Mouse (Mus musculus) olfactory bulb, adult 2 months (tissue): ENCODE measurements around the gene Slc16a11. TPM values are rescaled to one million over a fixed set of nuclear protein-coding genes. Genes with fewer than 3 reads are reported as not detected.
"Not testable (repeated sequence)": the region's sequence is repeated elsewhere in the genome, so short reads cannot be mapped to it uniquely, and the experiment has no call there.

ENCODE experiments used
- H3K27ac ChIP-seq: fragments of 200-500 bp; 2 replicates; pipeline ENCODE4 v1.5.1; 2012; ENCODE audit warnings: low read depth, low read length; ENCODE audit not compliant: insufficient read depth
- H3K4me1 ChIP-seq: fragments of 200-500 bp; 2 replicates; pipeline ENCODE4 v1.6.1; 2012; ENCODE audit warnings: low read length; ENCODE audit not compliant: control insufficient read depth, insufficient read depth
- H3K4me3 ChIP-seq: fragments of 200-500 bp; 2 replicates; pipeline ENCODE4 v1.5.1; 2012; ENCODE audit warnings: mild to moderate bottlenecking, low read depth, low read length, moderate library complexity; ENCODE audit not compliant: insufficient read depth
- CTCF ChIP-seq: fragments of 200-500 bp; IDR thresholded peaks from 2 replicates; pipeline ENCODE4 v1.5.1; 2012; ENCODE audit warnings: low read depth, mild to moderate bottlenecking, low read length, moderate library complexity; ENCODE audit not compliant: insufficient read depth
- POLR2A ChIP-seq: fragments of 200-500 bp; IDR thresholded peaks from 2 replicates; pipeline ENCODE4 v1.6.1; 2012; ENCODE audit warnings: mild to moderate bottlenecking, low read depth, low read length, moderate library complexity; ENCODE audit not compliant: insufficient read depth
- WGBS: fragments of 180-500 bp; shearing (Covaris S2); methylation state at CpG from one replicate; pipeline ENCODE4 v1.1.7; 2018; 5-methylcytosine and 5-hydroxymethylcytosine counted together
- polyA plus RNA-seq: library from polyadenylated mRNA; stranded (reverse); fragments of >200 nt; gene quantifications from 2 replicates; pipeline ENCODE4 v1.2.4, GENCODE M21; 2012; ENCODE audit warnings: low replicate concordance; ENCODE audit not compliant: missing spikeins, insufficient read depth, insufficient read length

Gene Slc16a11
- not detected in 2 replicates for polyA plus RNA-seq

DNA sequence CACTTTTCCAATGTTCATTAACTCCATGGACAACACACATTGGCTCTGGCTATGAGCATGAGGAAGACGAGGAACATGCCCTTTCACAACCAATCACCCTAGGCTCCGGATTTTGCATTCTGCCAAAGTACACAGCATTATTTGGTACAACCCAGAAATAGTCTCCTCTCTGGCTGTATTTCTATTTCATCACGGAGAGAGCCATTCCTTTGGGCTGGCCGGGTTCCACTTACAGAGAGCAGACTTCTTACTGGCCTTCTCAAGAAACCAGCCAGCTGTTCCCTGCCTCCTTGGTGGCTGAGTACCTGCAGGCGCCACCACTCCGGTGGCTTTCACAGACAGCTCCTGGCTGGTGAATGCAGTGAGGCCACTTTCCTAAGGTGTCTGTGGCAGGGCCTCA, at the start of gene Slc16a11:
Gene Slc16a11 (plus strand): TSS at position 330 of the 400 bp plus-strand sequence.
- Histone ChIP-seq H3K27ac (no peak within 1 kb of the TSS), H3K4me3 (peak within 1 kb of the TSS; percentile 49), H3K4me1 (peaks cover 22% of the 10 kb centered on the region)
- TF ChIP-seq CTCF, result no peak
- no peak for TF ChIP-seq POLR2A
- whole genome bisulfite sequencing, result 49% methylated on average over 6 of the region's 6 CpGs

- H3K4me3 ChIP-seq, result no peak overlapping the region
- H3K27ac ChIP-seq, result no peak overlapping the region
- no peaks in the 10 kb centered on the region for H3K4me1 ChIP-seq
- WGBS, result 75% methylated on average over 16 of the region's 16 CpGs
- TF ChIP-seq POLR2A (no peak), CTCF (no peak)
Observed at GRCm38 (mm10) chr11:70165972-70166921, 46.3 kb upstream of the Slc16a11 start.

DNA sequence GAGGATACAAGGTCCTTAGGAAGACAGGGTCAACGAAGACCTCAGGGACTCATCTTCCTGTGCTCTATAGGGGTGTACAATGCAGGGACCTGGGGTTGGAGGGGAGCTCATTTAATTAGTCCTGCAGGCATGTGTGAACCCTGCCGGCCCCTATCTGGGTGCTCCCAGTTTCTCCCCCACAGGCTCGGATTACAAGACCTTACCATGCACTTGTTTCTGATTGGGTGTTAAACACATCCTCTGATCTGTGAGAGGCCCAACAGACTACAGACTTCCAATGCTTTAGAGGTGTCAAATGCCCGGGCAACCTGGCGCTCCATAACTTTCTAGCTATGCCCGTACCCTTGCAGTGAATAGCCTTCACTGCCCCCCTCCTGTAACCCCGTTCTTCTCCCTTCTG, 44.4 kb upstream of the Slc16a11 start:
- Histone ChIP-seq H3K27ac (no peak overlapping the region), H3K4me1 (no peaks in the 10 kb centered on the region), H3K4me3 (no peak overlapping the region)
- no peak for TF ChIP-seq CTCF
- no peak for TF ChIP-seq POLR2A
- 74% methylated on average over 7 of the region's 7 CpGs for WGBS

DNA sequence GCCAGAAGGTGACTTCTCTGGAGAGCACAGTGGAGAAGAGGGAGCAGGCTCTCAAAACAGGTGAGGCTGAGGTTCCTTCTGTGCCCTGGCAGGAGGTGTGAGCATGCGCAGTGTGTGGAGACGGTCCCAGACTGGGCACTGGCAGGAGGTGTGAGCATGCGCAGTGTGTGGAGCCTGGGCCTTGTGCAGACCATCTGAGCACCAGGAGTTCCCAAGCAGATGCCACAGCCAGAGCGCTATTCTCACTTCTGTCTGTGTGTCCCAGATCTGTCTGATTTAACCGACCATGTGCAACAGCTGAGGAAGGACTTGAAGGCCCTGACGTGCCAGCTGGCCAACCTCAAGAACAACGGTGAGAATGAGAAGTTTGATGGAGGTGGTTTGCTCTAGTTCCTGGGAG, 43.1 kb upstream of the Slc16a11 start:
- H3K27ac ChIP-seq, H3K4me1 ChIP-seq, H3K4me3 ChIP-seq: not testable (repeated sequence)
- WGBS, result 88% methylated on average over 7 of the region's 7 CpGs

- Histone ChIP-seq H3K4me1 (no peaks in the 10 kb centered on the region), H3K4me3 (no peak overlapping the region), H3K27ac (no peak overlapping the region)
- WGBS, result 70% methylated on average over 7 of the region's 7 CpGs
- TF ChIP-seq CTCF (no peak), POLR2A (no peak)
Observed at GRCm38 (mm10) chr11:70170291-70170690, 42.3 kb upstream of the Slc16a11 start.

DNA sequence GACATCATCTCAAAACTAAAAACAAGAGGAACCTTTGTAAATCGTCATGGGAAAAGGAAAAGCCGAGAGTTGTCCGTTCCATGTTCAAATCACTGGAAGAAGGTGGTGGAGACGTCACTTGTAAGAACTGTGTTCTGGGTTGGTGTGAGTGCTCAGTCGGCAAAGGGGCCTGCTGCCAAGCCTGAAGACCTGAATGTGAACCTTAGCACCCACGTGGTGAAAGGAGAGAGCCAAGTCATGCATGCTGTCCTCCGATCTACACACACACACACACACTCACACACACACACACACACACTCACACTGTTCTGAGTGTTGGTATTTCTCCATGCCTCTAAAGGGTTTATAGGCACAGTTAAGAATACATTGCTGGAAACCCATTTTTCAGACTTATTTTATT, 41.4 kb upstream of the Slc16a11 start:
- TF ChIP-seq CTCF, result no peak
- TF ChIP-seq POLR2A, result no peak
- Histone ChIP-seq H3K4me3 (no peak overlapping the region), H3K4me1 (no peaks in the 10 kb centered on the region), H3K27ac (no peak overlapping the region)
- WGBS, result 72% methylated on average over 7 of the region's 7 CpGs

- WGBS, result 49% methylated on average over 3 of the region's 3 CpGs
- no peaks in the 10 kb centered on the region for H3K4me1 ChIP-seq
- TF ChIP-seq CTCF (no peak), POLR2A (no peak)
- no peak overlapping the region for H3K27ac ChIP-seq
- H3K4me3 ChIP-seq, result no peak overlapping the region
Observed at GRCm38 (mm10) chr11:70171847-70172246, 40.7 kb upstream of the Slc16a11 start.

GRCm38 (mm10) chr11:70172298-70172697, 40.3 kb upstream of the Slc16a11 start:
- no peaks in the 10 kb centered on the region for H3K4me1 ChIP-seq
- H3K4me3 ChIP-seq, result no peak overlapping the region
- no peak overlapping the region for H3K27ac ChIP-seq
- 58% methylated on average over 5 of the region's 5 CpGs for WGBS
- TF ChIP-seq CTCF (no peak), POLR2A (no peak)

GRCm38 (mm10) chr11:70174491-70174890, 38.1 kb upstream of the Slc16a11 start:
- Histone ChIP-seq H3K27ac (no peak overlapping the region), H3K4me3 (no peak overlapping the region), H3K4me1 (0 out of 2 replicates have a peak, but pooled peaks cover under 1% of the 10 kb centered on the region)
- WGBS, result 83% methylated on average over 4 of the region's 4 CpGs
- no peak for TF ChIP-seq CTCF
- no peak for TF ChIP-seq POLR2A

DNA sequence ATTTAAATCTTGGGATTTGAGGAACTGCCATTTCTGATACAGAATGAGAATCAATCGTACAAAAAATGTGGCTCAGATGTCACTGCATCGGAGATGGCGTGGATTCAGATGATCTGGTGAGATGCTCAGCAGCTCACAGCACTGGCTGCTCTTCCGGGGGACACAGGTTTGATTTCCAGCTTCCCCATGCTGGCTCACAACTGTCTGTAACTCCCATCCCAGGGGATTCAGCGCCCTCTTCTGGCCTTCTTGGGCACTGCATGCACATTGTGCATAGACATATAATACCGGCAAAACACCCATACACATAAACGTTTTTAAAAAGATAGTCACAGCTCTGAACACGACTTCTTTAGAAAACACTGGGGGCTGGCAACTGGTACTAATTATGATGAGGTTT, 34.9 kb upstream of the Slc16a11 start:
- Histone ChIP-seq H3K4me1 (0 out of 2 replicates have a peak, but pooled peaks cover 2% of the 10 kb centered on the region), H3K27ac (no peak overlapping the region), H3K4me3 (no peak overlapping the region)
- 72% methylated on average over 8 of the region's 8 CpGs for WGBS
- TF ChIP-seq CTCF, result no peak
- TF ChIP-seq POLR2A, result no peak
